Mouse (Mus musculus): ENCODE results near the gene Klc3. TPM values are rescaled to one million over a fixed set of nuclear protein-coding genes. Genes with fewer than 3 reads are reported as not detected.

Gene Klc3
- polyA plus RNA-seq, 1 experiment = 0.23 TPM

DNA sequence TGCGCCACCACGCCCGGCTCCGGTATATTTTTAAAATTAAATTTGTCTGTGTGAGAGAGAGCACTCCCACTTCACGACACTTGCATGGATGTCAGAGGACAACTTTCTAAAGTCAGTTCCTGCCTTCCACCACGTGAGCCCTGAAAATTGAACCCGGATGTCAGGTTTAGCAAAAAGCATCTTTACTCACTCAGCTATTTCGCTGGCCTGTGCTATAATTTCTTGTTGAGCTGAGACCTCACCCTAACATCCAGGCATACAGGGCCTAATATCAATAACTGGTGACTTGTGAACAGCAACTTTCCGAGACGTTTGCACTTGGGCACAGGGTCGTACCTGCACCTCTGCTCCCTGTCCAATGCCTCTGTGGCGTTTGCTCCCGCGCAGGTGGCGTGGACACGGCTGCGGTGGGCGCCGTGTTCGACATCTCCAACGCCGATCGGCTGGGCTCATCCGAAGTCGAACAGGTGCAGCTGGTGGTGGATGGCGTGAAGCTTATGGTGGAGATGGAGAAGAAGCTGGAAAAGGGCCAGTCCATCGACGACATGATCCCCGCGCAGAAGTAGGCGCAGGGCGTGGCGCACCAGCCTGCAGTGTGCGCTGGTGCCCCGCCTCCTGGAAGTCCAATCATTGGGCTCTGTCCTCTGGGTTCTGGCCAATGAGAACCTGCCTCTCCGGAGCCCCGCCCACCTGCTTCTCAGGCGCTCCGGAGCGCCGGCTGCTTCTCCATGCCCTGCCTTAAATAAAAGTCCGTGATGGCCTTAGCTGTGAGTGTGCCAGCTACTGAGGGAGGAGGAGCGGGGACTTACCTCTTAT, 17.1 kb upstream of the Klc3 start:
- TF ChIP-seq GATA1 (IDR thresholded peaks at IDR 0.05; ENCODE audit: low read length) = no peak

DNA sequence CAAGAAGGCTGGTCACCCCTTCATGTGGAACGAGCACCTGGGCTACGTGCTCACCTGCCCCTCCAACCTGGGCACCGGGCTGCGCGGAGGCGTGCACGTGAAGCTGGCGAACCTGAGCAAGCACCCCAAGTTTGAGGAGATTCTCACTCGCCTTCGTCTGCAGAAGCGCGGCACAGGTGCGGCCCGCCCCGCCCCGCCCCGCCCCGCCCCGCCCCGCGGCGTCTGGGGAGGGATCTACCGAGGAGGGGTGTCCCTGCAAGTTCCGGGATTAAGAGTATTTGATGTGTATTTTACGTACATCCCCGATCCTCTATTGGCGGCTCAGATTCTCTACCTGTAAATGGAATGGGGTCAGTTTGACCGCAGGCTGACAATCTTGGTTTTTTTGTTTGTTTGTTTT, 16.2 kb upstream of the Klc3 start:
- TF ChIP-seq GATA1 (IDR thresholded peaks at IDR 0.05; ENCODE audit: low read length) = no peak

- no peak for TF ChIP-seq GATA1 (IDR thresholded peaks at IDR 0.05; ENCODE audit: low read length)
Measured at GRCm38 (mm10) chr7:19416590-19416989, 12.7 kb upstream of the Klc3 start.

DNA sequence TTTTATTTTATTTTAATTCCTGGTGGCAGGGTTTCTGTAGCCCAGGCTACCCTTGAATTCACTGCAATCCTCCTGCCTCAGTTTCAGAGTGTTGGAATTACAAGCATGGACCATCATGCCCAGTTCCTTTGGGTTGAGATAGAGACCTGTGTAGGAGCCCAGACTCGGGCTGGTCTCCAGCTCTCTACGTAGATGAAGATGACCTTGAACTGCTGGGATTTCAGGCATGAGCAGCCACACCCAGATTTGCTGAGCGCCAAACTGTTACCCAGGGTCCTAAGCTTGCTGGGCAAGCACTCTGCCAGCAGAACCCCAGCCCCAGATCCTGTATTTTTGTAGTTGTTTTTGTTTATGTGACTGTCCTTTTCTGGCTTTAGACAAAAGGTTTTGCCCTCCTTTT, 9.6 kb upstream of the Klc3 start:
- TF ChIP-seq GATA1 (IDR thresholded peaks at IDR 0.05; ENCODE audit: low read length) = no peak

GRCm38 (mm10) chr7:19411783-19412182, 7.9 kb upstream of the Klc3 start:
- no peak for TF ChIP-seq GATA1 (IDR thresholded peaks at IDR 0.05; ENCODE audit: low read length)

GRCm38 (mm10) chr7:19410766-19411344, 7.0 kb upstream of the Klc3 start:
- TF ChIP-seq GATA1 (IDR thresholded peaks at IDR 0.05; ENCODE audit: low read length) = no peak

DNA sequence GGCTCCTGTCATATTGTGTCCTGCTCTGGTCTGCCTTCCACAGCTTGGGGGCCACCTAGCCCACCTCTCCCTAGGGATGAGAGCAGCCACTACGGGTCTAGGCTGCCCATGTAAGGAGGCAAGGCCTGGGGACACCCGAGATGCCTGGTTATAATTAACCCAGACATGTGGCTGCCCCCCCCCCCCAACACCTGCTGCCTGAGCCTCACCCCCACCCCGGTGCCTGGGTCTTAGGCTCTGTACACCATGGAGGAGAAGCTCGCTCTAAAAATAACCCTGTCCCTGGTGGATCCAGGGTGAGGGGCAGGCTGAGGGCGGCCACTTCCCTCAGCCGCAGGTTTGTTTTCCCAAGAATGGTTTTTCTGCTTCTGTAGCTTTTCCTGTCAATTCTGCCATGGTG, 5.8 kb upstream of the Klc3 start:
- TF ChIP-seq GATA1 (IDR thresholded peaks at IDR 0.05; ENCODE audit: low read length) = no peak

- no peak for TF ChIP-seq GATA1 (IDR thresholded peaks at IDR 0.05; ENCODE audit: low read length)
Measured at GRCm38 (mm10) chr7:19405417-19405816, 1.5 kb upstream of the Klc3 start.

GRCm38 (mm10) chr7:19404476-19404875, 572 bp upstream of the Klc3 start, which contains the start of gene Ckm:
Gene Ckm (plus strand): TSS chr7:19404776.
- TF ChIP-seq GATA1 (IDR thresholded peaks at IDR 0.05; ENCODE audit: low read length) = no peak

GRCm38 (mm10) chr7:19402535-19403112, 1.3 kb downstream of the Klc3 start:
- TF ChIP-seq GATA1 (IDR thresholded peaks at IDR 0.05; ENCODE audit: low read length) = no peak

DNA sequence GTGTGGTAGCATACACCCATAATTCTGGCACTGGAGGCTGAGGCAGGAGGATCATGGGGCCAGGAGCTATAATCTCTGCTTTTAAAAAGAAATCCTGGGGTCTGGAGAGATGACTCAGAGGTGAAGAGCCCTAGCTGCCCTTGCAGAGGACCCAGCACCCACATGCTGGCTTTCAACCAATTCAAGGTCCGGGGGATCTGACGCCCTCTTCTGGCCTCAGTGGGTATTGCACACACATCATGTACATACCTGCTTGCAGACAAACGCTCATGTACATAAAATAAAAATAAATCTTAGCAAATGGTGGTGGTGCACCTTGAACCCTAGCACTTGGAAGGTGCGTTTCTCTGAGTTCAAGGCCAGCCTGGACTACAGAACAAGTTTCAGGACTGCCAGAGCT, 3.0 kb downstream of the Klc3 start:
- TF ChIP-seq GATA1 (IDR thresholded peaks at IDR 0.05; ENCODE audit: low read length) = no peak

GRCm38 (mm10) chr7:19399496-19400280, 4.2 kb downstream of the Klc3 start:
- TF ChIP-seq GATA1 (IDR thresholded peaks at IDR 0.05; ENCODE audit: low read length) = no peak

GRCm38 (mm10) chr7:19394484-19394883, 9.4 kb downstream of the Klc3 start:
- TF ChIP-seq GATA1 (IDR thresholded peaks at IDR 0.05; ENCODE audit: low read length) = no peak

DNA sequence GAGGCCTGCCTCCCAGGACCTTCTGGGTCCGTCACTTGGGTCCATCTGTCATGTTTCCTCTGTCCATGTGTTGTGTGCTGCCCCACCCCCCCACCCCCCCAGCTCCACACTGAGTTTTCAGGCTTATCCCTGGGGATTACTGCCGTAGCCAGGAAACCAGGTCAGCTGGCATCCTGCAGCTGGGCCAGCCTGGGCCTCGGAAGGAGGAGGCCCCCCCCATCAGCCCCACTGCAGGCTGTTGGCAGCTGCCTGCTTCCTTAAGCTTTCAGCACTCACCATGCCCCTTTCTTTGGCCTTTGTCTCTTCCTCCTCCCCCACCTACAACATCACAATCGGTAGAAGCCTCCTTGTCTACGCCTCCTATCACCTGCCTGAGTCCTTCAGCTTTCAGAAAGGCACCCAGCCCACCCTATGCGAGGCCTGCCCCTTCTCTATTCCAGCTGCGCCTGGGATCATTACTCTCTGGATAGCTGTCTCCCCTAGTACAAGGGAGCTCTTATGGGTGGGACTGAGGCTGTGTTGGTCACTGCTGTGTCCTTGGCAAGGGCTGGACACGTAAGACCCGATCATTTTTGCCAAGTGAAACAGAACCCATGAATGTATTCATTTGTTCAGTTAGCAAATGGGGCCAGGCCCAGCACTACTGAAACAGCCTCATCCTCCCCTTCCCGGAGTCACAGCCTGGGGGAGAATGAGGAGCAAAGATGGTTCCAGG, 15.0 kb downstream of the Klc3 start:
- TF ChIP-seq GATA1 (IDR thresholded peaks at IDR 0.05; ENCODE audit: low read length) = no peak

DNA sequence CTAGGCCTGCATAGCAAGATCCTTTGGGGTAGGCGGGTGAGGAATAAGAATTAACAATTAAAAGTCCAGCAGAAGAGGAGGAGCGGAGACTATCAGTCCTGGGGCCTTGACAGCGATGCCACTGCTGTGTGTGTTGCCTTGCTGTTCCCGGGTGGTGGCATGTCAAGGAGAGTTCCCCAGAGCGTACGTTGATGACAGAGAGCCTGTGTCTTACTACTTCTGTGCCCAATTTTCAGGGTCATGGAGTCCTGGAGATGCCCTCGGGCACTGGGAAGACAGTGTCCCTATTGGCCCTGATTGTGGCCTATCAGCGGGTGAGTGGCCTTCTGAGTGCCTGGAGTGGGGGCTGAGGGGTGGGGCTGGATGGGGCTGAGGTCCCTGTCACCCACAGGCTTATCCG, 20.2 kb downstream of the Klc3 start:
- no peak for TF ChIP-seq GATA1 (IDR thresholded peaks at IDR 0.05; ENCODE audit: low read length)
